Mouse (Mus musculus) thymus, postnatal 0 days (tissue): Measurements from ENCODE around the gene Gjb6. TPM values are rescaled to one million over a fixed set of nuclear protein-coding genes. Genes with fewer than 3 reads are reported as not detected.

Source experiments
- DNase-seq: peaks from one replicate; pipeline ENCODE4 v3.0.0-alpha.2; 2015; ENCODE audit warnings: low spot score
- polyA plus RNA-seq: library from polyadenylated mRNA; unstranded; fragments of >200 nt; fragmentation: Nextera tagmentation; extraction: Ambion mirVana; gene quantifications from 2 replicates; pipeline ENCODE4 v1.2.1, GENCODE M21; 2015

Gjb6 gene
- polyA plus RNA-seq = 0.27 and 0.70 TPM in 2 replicates

DNA sequence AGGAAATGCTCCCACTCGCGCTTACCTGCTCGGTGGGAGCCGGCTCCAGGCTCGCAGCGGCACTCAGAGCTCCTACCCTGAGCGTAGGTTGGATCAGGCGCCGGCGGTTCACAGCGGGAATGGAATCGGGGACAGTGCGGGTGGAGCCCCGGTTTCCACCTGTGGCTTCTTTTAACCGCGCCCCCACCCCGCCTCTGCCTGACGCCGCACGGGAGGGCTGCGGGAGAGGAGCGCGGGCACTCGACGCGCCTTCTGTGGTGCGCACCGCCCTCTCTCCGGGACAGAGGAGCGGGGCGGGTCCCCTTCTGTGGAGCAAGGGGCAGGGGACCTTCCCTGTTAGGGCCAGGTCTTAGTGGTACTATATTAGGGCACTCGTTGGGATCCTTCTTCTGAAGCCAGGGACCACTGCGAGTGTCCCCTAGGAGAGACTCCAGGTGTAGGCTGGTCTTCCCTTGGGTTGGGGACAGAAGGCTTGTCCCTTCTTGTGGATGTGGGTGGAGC, at the start of gene Gjb6:
Gene Gjb6 (minus strand): TSS at position 451 of the 501 bp plus-strand sequence.
- no peak for DNase-seq

DNA sequence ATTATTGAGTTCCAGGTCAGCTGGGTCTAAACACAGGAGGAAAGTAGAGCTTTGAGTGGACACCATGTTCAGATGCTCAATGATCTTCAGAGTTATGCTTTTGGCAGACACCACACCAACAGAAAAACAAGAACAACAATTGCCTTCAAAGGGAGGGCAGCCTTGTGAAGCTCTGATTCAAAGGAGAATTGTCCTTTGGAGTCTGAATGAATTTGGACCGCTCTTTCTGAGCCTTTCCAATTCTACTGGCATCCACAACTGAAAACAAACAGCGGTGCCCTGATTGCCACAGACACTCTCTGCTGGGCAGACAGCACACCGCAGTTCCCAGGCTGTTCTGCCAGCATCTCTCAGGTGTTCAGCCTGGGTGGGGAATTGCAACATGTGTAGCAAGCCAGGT, 32.1 kb upstream of the Gjb6 start:
- DNase-seq = no peak

DNA sequence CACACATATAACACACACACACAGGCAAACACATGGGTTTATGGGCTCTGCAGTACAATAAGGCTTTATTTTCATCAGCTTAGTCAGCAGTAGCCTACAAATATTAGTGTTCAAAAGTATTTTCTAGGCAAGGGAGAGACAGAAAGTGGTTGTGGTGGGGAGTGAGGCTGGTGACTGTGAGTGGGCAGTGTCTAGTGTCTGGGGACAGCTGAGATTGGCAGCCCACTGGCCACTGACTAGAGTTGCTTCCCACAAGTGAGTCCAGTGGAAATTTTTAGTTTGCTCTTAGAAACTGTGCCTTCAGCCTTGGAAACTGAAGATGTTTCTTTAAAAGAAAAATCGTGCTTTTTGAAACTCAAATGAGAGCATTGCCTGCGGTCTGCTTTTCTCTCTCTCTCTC, 28.4 kb upstream of the Gjb6 start:
- no peak for DNase-seq

GRCm38 (mm10) chr14:57161201-57161600, 27.8 kb upstream of the Gjb6 start:
- DNase-seq = no peak

GRCm38 (mm10) chr14:57154916-57155315, 21.5 kb upstream of the Gjb6 start:
- DNase-seq = no peak

- DNase-seq = no peak
Observed at GRCm38 (mm10) chr14:57145741-57146140, 12.3 kb upstream of the Gjb6 start.

DNA sequence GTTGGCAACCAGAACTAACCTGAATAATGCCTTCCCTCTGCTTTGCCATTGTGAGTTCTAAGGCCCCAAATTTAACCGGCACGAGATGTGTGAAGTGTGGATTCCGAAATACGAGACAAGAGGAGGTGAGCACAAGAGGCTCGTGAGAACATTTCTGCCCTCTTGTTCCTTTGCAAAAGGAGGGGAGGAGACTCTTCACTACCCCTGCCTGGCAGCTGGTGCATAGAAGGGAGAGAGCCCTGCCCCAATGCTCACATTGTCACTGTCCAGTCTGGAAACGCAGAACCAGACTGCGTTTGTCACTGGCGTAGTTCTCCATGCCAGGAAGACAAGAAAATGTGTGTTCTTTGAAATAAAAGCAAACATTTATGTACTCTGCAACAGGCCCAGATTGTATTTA, 1.9 kb upstream of the Gjb6 start:
- no peak for DNase-seq

GRCm38 (mm10) chr14:57127383-57127782, 6.0 kb downstream of the Gjb6 start:
- no peak for DNase-seq

DNA sequence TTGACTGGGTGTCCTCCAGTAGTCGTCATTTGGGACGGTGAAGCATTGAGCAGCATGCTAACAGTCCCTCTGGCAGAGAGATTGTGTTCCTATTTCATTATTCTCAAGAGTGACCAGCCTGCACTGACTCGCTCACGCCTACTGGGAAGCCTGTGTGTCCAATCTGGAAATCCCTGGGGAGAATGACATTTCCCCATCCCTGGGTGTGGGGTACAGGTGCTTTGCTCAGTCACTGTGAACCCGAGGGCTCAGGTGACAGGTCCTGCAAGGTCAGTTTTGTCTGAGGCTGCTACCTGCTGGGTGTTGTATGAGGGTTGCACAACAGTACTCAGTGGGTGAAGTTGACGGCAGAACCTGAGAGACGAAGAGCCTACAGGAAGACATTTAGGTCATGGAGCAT, 11.1 kb downstream of the Gjb6 start:
- no peak for DNase-seq

DNA sequence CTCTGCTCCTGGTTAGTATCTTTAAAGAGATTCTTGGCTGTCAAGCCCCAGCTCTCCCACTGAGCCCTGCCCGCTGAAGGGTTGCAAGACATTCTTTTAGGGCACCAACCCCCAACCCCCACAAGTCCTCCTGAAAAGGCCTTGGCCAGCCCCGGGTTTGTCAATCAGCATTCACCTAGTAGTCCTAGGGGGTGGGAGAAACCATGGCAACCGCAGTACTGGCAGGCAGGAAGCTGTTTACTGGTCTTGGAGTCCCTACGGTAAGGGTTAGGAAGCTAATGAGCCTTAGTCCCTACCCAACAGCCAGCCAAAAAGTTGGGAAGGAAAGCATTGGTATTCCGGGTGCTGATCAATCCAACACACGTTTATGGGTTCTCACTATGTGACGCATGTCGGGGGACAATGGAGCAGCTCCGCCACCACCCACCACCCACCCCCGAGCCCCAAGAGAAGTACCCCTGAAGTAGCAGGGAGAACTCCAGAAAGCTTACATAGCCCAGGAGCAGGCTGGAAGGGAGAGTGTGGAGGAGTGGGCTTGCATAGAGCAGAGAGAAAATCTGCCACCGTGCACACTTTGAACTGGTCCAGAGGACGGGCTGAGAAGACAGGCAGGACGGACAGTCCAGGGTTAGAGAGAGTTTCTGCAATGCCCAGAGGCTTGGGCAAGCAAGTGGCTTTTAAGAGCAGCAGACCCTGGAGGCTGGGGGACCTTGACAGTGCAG, 17.4 kb downstream of the Gjb6 start, which contains the start of gene Gm4491:
Gene Gm4491 (minus strand): TSS at position 61 of the 722 bp plus-strand sequence.
- no peak for DNase-seq

- DNase-seq = peak; percentile 63
Observed at GRCm38 (mm10) chr14:57109194-57109593, 24.2 kb downstream of the Gjb6 start.

DNA sequence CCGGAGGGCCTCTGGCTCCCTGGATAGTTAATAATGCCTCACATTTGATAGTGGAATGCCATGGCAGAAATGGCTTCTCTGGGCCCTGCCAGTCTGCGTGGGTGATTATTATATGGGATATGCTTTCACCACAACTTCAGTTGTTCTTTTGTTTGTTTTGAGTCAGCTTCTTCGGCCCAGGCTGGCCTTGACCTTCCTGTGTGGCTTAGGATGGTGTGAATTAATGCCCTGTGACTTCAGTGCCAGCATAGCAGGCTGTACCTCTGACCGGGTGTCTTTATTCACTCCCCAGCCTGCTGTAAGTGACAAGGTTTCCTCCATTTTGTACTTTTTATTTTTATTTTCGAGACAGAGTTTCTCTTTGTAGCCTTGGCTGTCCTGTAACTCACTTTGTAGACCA, 25.5 kb downstream of the Gjb6 start:
- DNase-seq = no peak

DNA sequence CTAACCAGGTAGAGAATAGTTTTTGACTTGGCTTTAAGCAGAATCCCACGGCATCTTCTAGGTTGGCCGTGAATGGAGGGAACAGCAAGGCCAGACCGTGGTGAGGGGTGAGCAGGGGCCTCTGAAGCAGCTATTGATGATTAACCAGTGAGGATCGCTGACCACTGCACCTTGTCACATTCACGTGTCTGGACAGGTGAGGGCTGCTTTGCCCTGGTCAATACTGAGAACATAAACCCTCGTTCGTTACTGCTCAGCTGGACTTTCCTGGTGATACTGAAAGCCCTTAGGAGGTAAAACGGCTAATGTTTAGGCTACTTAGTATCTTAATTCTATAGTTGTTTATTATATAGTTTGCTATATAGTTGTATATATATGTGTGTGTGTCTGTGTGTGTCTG, 26.3 kb downstream of the Gjb6 start:
- DNase-seq = no peak

DNA sequence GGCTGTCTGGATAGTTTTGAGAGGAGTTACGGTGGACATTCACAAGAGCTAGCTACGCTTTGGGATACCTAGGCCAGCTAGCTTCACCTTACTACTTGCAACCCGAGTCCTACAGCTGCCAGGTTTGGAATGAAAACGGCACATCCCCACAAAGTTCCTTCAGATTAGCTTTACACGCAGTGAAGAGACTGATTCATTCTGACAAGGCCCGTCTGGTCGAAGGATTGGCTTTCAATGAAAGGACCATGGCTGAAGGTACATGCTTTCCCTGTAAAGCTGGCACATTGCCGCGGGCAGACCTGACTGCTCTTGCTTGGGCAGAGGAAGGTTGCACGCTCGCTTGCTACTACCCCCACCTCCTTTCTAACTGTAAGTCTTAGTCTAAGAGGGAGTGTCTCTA, 27.7 kb downstream of the Gjb6 start:
- DNase-seq = no peak

DNA sequence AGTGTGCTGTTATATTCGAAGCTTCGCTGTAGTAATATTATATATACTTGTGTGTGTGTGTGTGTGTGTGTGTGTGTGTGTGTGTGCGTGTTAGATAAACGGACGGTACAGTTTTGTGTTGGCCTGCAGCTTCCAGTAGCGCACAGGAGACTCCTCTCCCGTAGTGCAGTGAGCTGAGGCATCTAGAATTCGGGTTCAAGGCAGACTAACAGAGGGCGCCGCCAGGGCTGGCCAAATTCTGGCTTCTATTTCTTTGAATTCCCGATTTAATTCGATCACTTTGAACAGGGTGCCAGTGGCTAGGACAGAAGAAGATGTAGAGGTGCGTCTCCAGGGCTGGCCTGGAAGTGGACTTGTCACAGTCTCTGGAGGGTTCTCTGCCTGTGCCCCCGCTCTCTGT, 28.3 kb downstream of the Gjb6 start:
- DNase-seq = no peak

GRCm38 (mm10) chr14:57104106-57105023, 29.0 kb downstream of the Gjb6 start, which contains the start of gene Gjb2:
Gjb2 (minus strand) TSS chr14:57104702.
- DNase-seq = peak; percentile 14

DNA sequence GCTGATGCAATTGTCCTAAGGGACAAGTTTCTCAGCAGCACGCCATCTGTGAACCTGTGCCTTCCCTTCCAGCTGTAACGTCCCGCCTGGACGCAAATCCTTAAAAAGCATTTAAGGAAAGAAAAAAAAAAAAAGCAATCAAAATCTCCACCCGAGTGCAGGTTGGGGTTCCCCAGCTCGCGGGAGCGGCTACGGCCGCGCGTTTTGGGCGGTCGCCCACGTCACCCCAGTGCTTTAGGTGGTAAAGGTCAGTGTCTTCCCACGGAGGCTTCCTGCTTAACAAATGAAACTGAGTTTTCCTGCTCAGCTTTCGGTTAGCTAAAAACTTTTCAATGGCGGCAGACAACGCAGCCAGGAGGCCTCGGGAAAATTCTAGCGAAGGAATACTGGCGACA, 29.7 kb downstream of the Gjb6 start:
- no peak for DNase-seq

GRCm38 (mm10) chr14:57103121-57103520, 30.3 kb downstream of the Gjb6 start:
- DNase-seq = no peak

GRCm38 (mm10) chr14:57101623-57102022, 31.8 kb downstream of the Gjb6 start:
- no peak for DNase-seq

GRCm38 (mm10) chr14:57095855-57096254, 37.6 kb downstream of the Gjb6 start:
- DNase-seq = no peak

DNA sequence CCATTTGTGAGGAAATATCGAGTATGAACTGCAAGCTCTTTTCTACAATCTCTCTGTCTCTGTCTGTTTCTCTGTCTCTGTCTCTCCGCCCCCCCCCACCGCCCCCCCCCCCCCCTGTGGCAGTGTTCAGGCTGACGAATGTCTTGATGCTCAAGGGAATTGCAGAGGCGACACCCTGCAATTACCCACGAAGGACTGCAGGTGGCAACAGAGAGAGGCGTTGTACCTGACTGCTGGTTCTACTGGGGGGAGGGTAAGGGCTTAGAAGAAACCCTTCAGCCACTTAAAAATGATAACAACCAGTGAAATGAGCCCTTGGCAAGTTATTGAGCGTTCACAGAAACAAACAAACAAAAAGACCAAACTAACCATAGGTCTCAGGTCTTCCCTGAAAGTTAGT, 40.4 kb downstream of the Gjb6 start:
- peak; percentile 74 for DNase-seq

GRCm38 (mm10) chr14:57090001-57090400, 43.4 kb downstream of the Gjb6 start:
- no peak for DNase-seq
